Mouse (Mus musculus) MEL (cell line): Measurements from ENCODE around the gene Ccdc54. TPM values are rescaled to one million over a fixed set of nuclear protein-coding genes. Genes with fewer than 3 reads are reported as not detected.

ENCODE experiments used
- DNase-seq: peaks from one replicate; pipeline ENCODE4 v3.0.0; 2011; ENCODE audit warnings: low read depth, low spot score
- H3K27ac ChIP-seq: 2 replicates; pipeline ENCODE4 v1.5.1; 2012; ENCODE audit warnings: low read depth, mild to moderate bottlenecking, control low read depth, low read length, moderate library complexity; ENCODE audit not compliant: control insufficient read depth
- H3K27me3 ChIP-seq, 2 experiments: fragments of 150-350 bp in 1 of 2; sonication (generic) in 1 of 2; 2 replicates each; pipeline ENCODE4 v1.6.1; 2012; ENCODE audit warnings: low read length in 2 of 2, mild to moderate bottlenecking in 2 of 2, improper control_type of control experiment in 1 of 2, moderate library complexity in 1 of 2; ENCODE audit not compliant: insufficient read depth in 2 of 2, control insufficient read depth in 1 of 2
- H3K36me3 ChIP-seq, 2 experiments: 2 replicates each; pipeline ENCODE4 v1.6.1; 2012 to 2014; ENCODE audit warnings: low read length in 2 of 2, improper control_type of control experiment in 1 of 2, inconsistent platforms in 1 of 2, mild to moderate bottlenecking in 1 of 2; ENCODE audit not compliant: insufficient read depth in 2 of 2, control insufficient read depth in 1 of 2
- H3K4me1 ChIP-seq, 2 experiments: fragments of 150-350 bp in 1 of 2; sonication (generic) in 1 of 2; 2 replicates each; pipeline ENCODE4 v1.6.1; 2012; ENCODE audit warnings: low read length in 2 of 2, improper control_type of control experiment in 1 of 2, mild to moderate bottlenecking in 1 of 2; ENCODE audit not compliant: insufficient read depth in 2 of 2, control insufficient read depth in 1 of 2
- H3K4me3 ChIP-seq, 2 experiments: fragments of 150-350 bp in 1 of 2; sonication (generic) in 1 of 2; 2 replicates each; pipeline ENCODE4 v1.5.1; 2012; ENCODE audit warnings: low read depth in 2 of 2, low read length in 2 of 2, mild to moderate bottlenecking in 2 of 2, moderate library complexity in 2 of 2, control low read depth in 1 of 2, improper control_type of control experiment in 1 of 2; ENCODE audit not compliant: control insufficient read depth in 1 of 2, insufficient read depth in 1 of 2
- H3K79me2 ChIP-seq: 2 replicates; pipeline ENCODE4 v1.6.1; 2012; ENCODE audit warnings: mild to moderate bottlenecking, low read length, moderate library complexity; ENCODE audit not compliant: control insufficient read depth, poor library complexity, insufficient read depth
- H3K9ac ChIP-seq: 2 replicates; pipeline ENCODE4 v1.6.1; 2012; ENCODE audit warnings: low read depth, mild to moderate bottlenecking, control low read depth, low read length, moderate library complexity; ENCODE audit not compliant: control insufficient read depth, poor library complexity, severe bottlenecking
- H3K9me3 ChIP-seq: fragments of 150-350 bp; sonication (generic); replicated peaks from 2 replicates; pipeline ENCODE4 v1.6.1; 2012; ENCODE audit warnings: mild to moderate bottlenecking, low read length, improper control_type of control experiment, moderate library complexity; ENCODE audit not compliant: insufficient read depth
- BHLHE40 ChIP-seq: IDR thresholded peaks from 2 replicates; pipeline ENCODE4 v1.6.1; 2012; ENCODE audit warnings: low read depth, mild to moderate bottlenecking, inconsistent platforms, low read length, improper control_type of control experiment, borderline replicate concordance
- CHD1 ChIP-seq: IDR thresholded peaks from 2 replicates; pipeline ENCODE4 v1.6.1; 2012; ENCODE audit warnings: low read depth, mild to moderate bottlenecking, inconsistent platforms, low read length, improper control_type of control experiment
- CTCF ChIP-seq, 3 experiments: IDR thresholded peaks in 2 of 3; conservative IDR thresholded peaks in 1 of 3; 2 replicates each; pipeline ENCODE4 v1.5.1; 2011 to 2012; ENCODE audit warnings: low read length in 3 of 3, low read depth in 2 of 3, mild to moderate bottlenecking in 2 of 3, improper control_type of control experiment in 1 of 3, inconsistent platforms in 1 of 3, mixed read lengths in 1 of 3, moderate library complexity in 1 of 3; ENCODE audit not compliant: control insufficient read depth in 1 of 3, insufficient read depth in 1 of 3, poor library complexity in 1 of 3, severe bottlenecking in 1 of 3
- ELF1 ChIP-seq: IDR thresholded peaks from 2 replicates; pipeline ENCODE4 v1.6.1; 2014; ENCODE audit warnings: low read depth, mild to moderate bottlenecking, inconsistent platforms, low read length, improper control_type of control experiment, moderate library complexity
- GATA1 ChIP-seq: IDR thresholded peaks from 2 replicates; pipeline ENCODE4 v1.6.1; 2011; ENCODE audit warnings: low read depth, low read length, improper control_type of control experiment
- KAT2A ChIP-seq: conservative IDR thresholded peaks from 2 replicates; pipeline ENCODE4 v1.6.1; 2012; ENCODE audit warnings: low read depth, low read length, improper control_type of control experiment, inconsistent platforms
- MAFK ChIP-seq: IDR thresholded peaks from 2 replicates; pipeline ENCODE4 v1.6.1; 2011; ENCODE audit warnings: low read depth, mild to moderate bottlenecking, low read length, improper control_type of control experiment, borderline replicate concordance
- MEF2A ChIP-seq: IDR thresholded peaks from 2 replicates; pipeline ENCODE4 v1.6.1; 2014; ENCODE audit warnings: low read depth, mild to moderate bottlenecking, inconsistent platforms, low read length, improper control_type of control experiment; ENCODE audit not compliant: poor library complexity, insufficient replicate concordance, severe bottlenecking; ENCODE audit errors: extremely low read depth
- MYB ChIP-seq: IDR thresholded peaks from 2 replicates; pipeline ENCODE4 v1.6.1; 2011; ENCODE audit warnings: mild to moderate bottlenecking, low read depth, low read length, improper control_type of control experiment
- NELFE ChIP-seq: IDR thresholded peaks from 2 replicates; pipeline ENCODE4 v1.6.1; 2011; ENCODE audit warnings: low read depth, low read length, improper control_type of control experiment
- NRF1 ChIP-seq: IDR thresholded peaks from 2 replicates; pipeline ENCODE4 v1.6.1; 2014; ENCODE audit warnings: low read depth, mild to moderate bottlenecking, inconsistent platforms, low read length, improper control_type of control experiment, moderate library complexity; ENCODE audit not compliant: poor library complexity, insufficient read depth, severe bottlenecking
- POLR2A ChIP-seq, 2 experiments: IDR thresholded peaks; 2 replicates each; pipeline ENCODE4 v1.6.1; 2011 to 2012; ENCODE audit warnings: low read length in 2 of 2, mild to moderate bottlenecking in 2 of 2, control low read depth in 1 of 2, improper control_type of control experiment in 1 of 2, low read depth in 1 of 2, moderate library complexity in 1 of 2; ENCODE audit not compliant: control insufficient read depth in 1 of 2, insufficient read depth in 1 of 2, poor library complexity in 1 of 2
- POLR2AphosphoS5 ChIP-seq: IDR thresholded peaks from 2 replicates; pipeline ENCODE4 v1.6.1; 2012; ENCODE audit warnings: low read depth, borderline replicate concordance, mild to moderate bottlenecking, inconsistent platforms, low read length, moderate library complexity, mixed read lengths
- RCOR1 ChIP-seq: IDR thresholded peaks from 2 replicates; pipeline ENCODE4 v1.6.1; 2012; ENCODE audit warnings: low read depth, mild to moderate bottlenecking, inconsistent platforms, low read length, improper control_type of control experiment
- SIN3A ChIP-seq: IDR thresholded peaks from 2 replicates; pipeline ENCODE4 v1.6.1; 2012; ENCODE audit warnings: low read length, improper control_type of control experiment, inconsistent platforms
- TAL1 ChIP-seq: IDR thresholded peaks from 2 replicates; pipeline ENCODE4 v1.6.1; 2012; ENCODE audit warnings: mild to moderate bottlenecking, inconsistent platforms, low read length, moderate library complexity, mixed read lengths
- TBP ChIP-seq: IDR thresholded peaks from 2 replicates; pipeline ENCODE4 v1.8.0; 2011; ENCODE audit warnings: low read depth, low read length, improper control_type of control experiment
- UBTF ChIP-seq: IDR thresholded peaks from 2 replicates; pipeline ENCODE4 v1.6.1; 2012; ENCODE audit warnings: low read depth, mild to moderate bottlenecking, inconsistent platforms, low read length, improper control_type of control experiment, moderate library complexity, borderline replicate concordance; ENCODE audit not compliant: insufficient read depth
- USF1 ChIP-seq: IDR thresholded peaks from 2 replicates; pipeline ENCODE4 v1.6.1; 2014; ENCODE audit warnings: low read depth, mild to moderate bottlenecking, inconsistent platforms, low read length, improper control_type of control experiment, moderate library complexity
- ZMIZ1 ChIP-seq: IDR thresholded peaks from 2 replicates; pipeline ENCODE4 v1.6.1; 2012; ENCODE audit warnings: low read depth, mild to moderate bottlenecking, inconsistent platforms, low read length, improper control_type of control experiment, moderate library complexity
- ZNF384 ChIP-seq: IDR thresholded peaks from 2 replicates; pipeline ENCODE4 v1.6.1; 2012; ENCODE audit warnings: low read depth, mild to moderate bottlenecking, inconsistent platforms, low read length, improper control_type of control experiment
- polyA plus RNA-seq, 2 experiments: library from polyadenylated mRNA; stranded (reverse) in 1 of 2; unstranded in 1 of 2; fragments of >175 nt in 1 of 2; fragments of >200 nt in 1 of 2; gene quantifications; 2 replicates each; pipeline versions ENCODE4 v1.2.1 to v1.2.4; 2012; ENCODE audit warnings: low replicate concordance in 2 of 2, low read depth in 1 of 2; ENCODE audit not compliant: insufficient read length in 2 of 2, insufficient read depth in 1 of 2, missing spikeins in 1 of 2
- total RNA-seq: library from RNA; depleted of rRNA; stranded (reverse); fragments of 300-350 nt; gene quantifications from 2 replicates; pipeline ENCODE4 v1.2.3, GENCODE M21; 2012

Ccdc54 gene
- total and polyA plus RNA-seq, 3 experiments = 0.06 TPM; not detected in 2

DNA sequence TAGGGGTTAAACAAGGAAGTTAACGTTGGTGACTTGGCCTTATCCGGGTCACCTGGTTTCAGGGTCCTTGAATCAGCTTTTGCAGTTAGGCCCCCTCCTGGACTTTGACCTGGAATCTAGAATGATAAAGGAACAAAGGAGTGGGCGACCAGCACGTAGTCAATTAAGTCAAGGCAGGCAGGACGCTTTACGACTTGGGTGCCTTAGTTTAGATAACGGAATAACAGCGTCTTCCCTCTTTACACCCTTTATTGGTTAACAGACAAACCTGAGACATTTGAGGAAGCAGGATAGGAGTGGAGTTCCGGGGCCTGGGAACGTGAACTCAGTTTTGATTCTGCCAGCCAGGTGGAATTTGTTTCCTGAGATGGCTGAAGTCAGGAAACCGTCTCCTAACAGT, 13.9 kb upstream of the Ccdc54 start:
- Histone ChIP-seq H3K4me3 (no peak overlapping the region), H3K36me3 (peaks cover 0 to 9% of the 10 kb centered on the region in 2 experiments; a peak in 2 of 4 replicates), H3K27me3 (no peaks in the 10 kb centered on the region), H3K79me2 (no peaks in the 10 kb centered on the region), H3K9me3 (no peaks in the 10 kb centered on the region), H3K9ac (no peak overlapping the region), H3K4me1 (peaks cover 3 to 10% of the 10 kb centered on the region in 2 experiments; a peak in 3 of 4 replicates), H3K27ac (no peak overlapping the region)
- no peak for DNase-seq
- TF ChIP-seq RCOR1 (no peak), CTCF (IDR thresholded peaks at IDR 0.05 in 2 of 3, conservative IDR thresholded peaks at IDR 0.05 in 1 of 3; ENCODE audit: control insufficient read depth in 1 of 3, insufficient read depth in 1 of 3, low read depth in 2 of 3, low read length in 3 of 3, poor library complexity in 1 of 3, severe bottlenecking in 1 of 3) (no peak), USF1 (no peak), ZMIZ1 (no peak), MYB (no peak), GATA1 (no peak), SIN3A (no peak), TAL1 (no peak), ZNF384 (no peak), ELF1 (no peak), BHLHE40 (no peak), POLR2A (IDR thresholded peaks at IDR 0.05; ENCODE audit: control insufficient read depth in 1 of 2, insufficient read depth in 1 of 2, low read depth in 1 of 2, low read length in 2 of 2, poor library complexity in 1 of 2) (no peak), CHD1 (no peak), MAFK (no peak)

DNA sequence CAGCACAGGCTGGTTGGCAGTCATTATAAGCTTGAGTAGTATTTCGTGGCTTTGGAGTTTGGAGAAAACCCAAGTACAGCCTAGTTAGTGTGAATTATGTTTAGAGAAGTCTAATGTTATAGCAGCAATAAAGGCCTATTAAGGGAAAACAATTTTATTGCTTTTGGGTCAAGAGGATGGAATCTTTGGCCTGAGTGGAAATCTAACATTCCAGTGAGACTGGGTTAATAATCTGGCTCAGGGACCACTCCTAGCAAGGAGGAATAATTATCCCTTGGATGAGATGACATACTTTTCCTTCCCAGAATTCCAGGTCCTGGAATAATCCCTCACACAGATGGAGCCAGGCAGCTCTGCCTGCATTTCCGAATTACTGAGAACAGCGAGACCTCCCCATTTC, 11.0 kb upstream of the Ccdc54 start:
- no peak overlapping the region for H3K9ac ChIP-seq
- H3K79me2 ChIP-seq = no peaks in the 10 kb centered on the region
- H3K27ac ChIP-seq = no peak overlapping the region
- peaks cover 3 to 10% of the 10 kb centered on the region in 2 experiments; a peak in 3 of 4 replicates for H3K4me1 ChIP-seq
- no peaks in the 10 kb centered on the region for H3K27me3 ChIP-seq
- H3K4me3 ChIP-seq = no peak overlapping the region
- no peaks in the 10 kb centered on the region for H3K9me3 ChIP-seq
- no peak for DNase-seq
- H3K36me3 ChIP-seq = peaks cover 0 to 9% of the 10 kb centered on the region in 2 experiments; a peak in 2 of 4 replicates
- no peak for TF ChIP-seq NELFE
- TF ChIP-seq POLR2AphosphoS5 = no peak
- TF ChIP-seq GATA1 = no peak
- no peak for TF ChIP-seq USF1
- no peak for TF ChIP-seq TBP
- no peak for TF ChIP-seq MYB
- TF ChIP-seq ELF1 = no peak
- TF ChIP-seq KAT2A = no peak
- no peak for TF ChIP-seq UBTF
- TF ChIP-seq MEF2A = no peak
- TF ChIP-seq ZMIZ1 = no peak
- TF ChIP-seq NRF1 = no peak
